Mouse (Mus musculus) monocyte, adult 59 days (primary cell): ENCODE measurements around the gene Macrod2. TPM values are rescaled to one million over a fixed set of nuclear protein-coding genes. Genes with fewer than 3 reads are reported as not detected.

Source experiments
- total RNA-seq, 2 experiments: library from RNA; stranded (reverse); gene quantifications; one replicate each; pipeline ENCODE4 v1.2.4; 2023

The Macrod2 gene
- under 1 TPM in 1 of 2 experiments, not detected in 1; 0.55 TPM for total RNA-seq

DNA sequence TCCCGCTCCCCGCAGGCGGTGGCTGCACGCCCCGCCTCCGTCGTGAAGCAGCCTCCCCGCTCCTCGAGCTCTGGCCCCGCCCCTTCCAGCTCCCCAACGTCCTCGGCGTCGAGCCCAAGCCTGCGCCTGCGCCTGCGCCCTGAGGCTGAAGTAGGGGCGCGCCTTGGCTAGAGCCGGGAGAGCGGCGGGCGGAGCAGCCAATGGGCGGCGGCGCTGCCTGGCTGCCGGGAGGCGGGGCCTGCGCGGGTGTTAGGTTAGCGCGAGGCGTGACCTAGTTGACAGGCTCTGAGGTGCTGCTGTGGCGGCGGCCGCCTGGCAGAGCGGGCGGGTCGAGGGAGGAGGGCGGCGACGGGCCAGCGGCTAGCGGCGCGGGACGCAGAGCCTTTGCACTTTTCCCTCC lies at the start of gene Macrod2:
Gene Macrod2, plus strand, starts transcription at position 131 of the 400 bp plus-strand sequence.

GRCm38 (mm10) chr2:140389525-140389924 lies 5.6 kb upstream of the Macrod2 start, which contains the start of gene Sel1l2:
Gene Sel1l2, minus strand, starts transcription at chr2:140389706.

GRCm38 (mm10) chr2:140670963-140671702 lies 276.0 kb downstream of the Macrod2 start, which contains the start of gene Flrt3:
Gene Flrt3, minus strand, starts transcription at chr2:140671469.

Other genes with a start within 250 kb of the Macrod2 start
- not detected for gene Gm17374, start 243.3 kb upstream of the Macrod2 start, total RNA-seq
- gene Esf1, start 224.7 kb upstream of the Macrod2 start, total RNA-seq, result 10 to 100 TPM; 16.3 to 16.5 TPM
- 10 to 100 TPM in 1 of 2 experiments, 1 to 10 TPM in 1; 7.5 to 10.1 TPM for gene Ndufaf5, start 224.7 kb upstream of the Macrod2 start, total RNA-seq
- not detected for gene Sel1l2, start 5.6 kb upstream of the Macrod2 start, total RNA-seq